Mouse (Mus musculus) retina, adult 2 months (tissue): Measurements from ENCODE around the gene Kndc1.

Experiments used
- DNase-seq: peaks from one replicate; pipeline ENCODE4 v3.0.0-alpha.2; 2012; ENCODE audit warnings: low read depth, low spot score

Kndc1 gene

DNA sequence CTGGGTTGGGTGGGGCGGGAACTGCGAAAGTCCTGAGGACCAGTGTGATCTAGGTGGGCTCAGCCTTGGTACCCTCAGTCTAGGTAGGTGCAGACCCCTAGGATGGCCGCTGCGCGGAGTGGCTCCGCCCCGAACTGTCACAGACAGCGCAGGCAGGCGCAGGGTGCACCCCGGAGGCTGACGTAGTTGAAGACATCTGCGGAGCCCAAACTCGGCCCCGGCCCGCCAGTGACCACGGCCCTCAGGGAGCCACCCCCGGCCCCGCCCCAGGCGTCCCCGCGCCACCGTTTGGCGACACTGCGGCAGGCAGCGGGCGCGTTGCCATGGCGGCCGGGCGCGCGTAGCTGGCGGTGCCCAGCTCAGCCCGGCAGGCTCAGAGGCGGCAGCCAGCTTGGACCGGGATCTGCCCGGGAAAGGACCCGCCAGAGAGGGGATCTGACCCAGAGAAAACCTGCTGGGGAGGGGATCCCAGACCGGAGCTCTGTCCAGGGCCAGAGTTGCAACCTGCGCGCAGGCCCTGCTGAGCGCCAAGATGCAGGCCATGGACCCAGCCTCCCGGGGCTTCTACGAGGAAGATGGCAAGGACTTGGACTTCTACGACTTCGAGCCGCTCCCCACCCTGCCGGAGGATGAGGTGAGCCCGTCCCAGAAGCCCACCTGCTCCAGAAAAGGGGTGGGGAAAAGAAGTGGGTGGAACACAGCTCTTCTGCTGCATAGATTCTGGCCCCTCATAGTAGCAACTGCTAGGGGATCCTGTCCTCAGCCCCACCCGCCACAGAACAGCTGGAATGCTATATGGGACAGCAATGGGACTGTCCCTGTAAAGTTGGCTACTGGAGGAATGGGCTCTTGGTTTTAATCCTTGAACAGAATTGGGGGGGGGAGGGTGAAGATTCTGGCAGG is at the start of gene Kndc1:
TSS of gene Kndc1 (plus strand) at position 42 of the 903 bp plus-strand sequence.
- DNase-seq: no peak

DNA sequence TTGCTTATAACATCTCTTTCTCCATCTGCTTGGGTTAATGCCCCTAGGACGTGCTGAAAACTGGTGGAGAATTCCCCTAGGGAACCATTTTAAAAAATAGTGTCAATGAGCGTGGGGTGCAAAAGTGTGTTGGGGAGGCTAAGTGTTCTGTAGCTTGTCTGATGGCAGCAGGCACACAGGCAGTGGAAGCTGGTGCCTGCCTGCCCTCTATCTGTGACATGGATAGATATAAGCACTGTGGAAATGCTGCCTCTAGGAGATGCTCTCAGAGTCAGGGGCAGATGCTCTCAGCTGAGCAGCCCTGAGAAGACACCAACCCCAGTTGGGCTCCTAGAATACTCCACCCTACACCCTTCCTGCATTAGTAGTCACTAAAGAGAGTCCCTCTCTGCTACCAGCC is 49.4 kb upstream of the Kndc1 start:
- DNase-seq: no peak

DNA sequence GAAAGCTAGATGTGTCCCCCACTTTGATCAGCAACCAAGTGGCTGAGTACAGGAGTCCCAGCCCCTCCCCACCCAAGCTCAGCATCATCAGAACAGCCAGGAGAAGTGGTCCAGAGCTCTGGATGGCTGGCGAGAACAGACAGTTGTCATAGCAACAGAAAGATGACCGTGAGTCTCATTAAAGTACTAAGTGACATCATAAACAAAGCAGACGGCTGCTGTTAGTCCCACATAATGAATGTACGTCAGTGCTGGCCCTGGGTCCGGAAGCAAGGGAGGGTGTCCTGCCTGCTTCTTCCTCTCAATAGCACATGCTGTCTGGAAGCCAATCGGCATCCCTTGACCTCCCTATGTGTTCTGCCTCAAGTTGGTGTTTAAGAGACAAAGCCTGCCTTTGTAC is 44.3 kb upstream of the Kndc1 start:
- no peak for DNase-seq

DNA sequence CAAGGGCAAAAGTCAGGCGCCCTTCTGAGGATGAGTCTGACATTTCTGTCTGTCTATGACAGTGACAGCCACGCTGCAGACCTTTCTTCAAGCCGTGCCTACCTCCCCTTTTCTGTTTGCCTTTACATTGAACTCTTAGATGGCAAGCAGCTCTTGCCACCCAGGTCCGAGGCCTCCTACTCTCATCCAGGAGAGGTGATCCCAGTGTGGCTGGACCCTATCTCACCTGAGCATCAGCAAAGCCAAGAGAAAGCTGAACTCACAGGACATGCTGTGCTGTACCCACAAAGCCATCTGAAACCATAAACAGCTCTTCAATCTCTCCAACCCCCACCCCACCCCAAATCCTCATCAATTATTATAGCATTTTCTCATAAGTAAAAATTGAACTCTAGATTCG is 43.8 kb upstream of the Kndc1 start:
- DNase-seq: no peak

DNA sequence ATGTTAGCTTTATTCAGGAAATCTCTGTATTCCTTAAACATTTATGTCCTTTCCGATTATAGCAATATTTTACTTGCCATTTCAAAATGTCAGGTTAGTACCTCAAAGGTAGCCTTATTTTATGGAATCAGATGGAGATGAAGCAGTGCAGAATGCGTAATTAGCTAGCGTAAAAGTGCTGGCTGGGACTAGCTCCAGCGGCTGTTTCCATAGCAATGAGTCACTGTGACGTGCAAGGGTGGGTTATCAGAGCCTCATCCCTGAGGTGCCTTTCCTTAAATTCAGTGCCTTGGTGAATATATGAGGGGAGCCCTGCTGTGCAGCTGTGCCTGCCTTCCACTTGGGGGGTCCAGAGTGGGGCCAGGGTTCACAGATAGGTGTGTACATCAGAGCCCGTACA is 43.4 kb upstream of the Kndc1 start:
- no peak for DNase-seq

DNA sequence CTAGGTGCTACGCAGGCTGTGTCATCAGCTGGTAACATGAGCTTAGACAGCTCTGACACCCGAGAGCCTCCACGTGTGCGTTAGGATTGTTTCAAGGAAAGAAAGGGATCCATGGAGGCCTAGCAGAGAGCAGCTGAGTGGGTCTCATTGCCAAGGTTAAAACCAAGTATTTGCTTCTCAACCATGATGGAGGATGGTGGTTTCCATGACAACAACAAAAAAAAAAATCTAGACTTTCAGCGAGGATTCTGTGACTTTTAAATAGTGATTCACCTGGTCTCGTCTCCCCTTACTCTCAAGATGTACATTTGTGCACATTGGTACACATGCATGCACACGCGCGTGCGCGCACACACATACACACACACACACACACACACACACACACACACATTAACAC is 39.2 kb upstream of the Kndc1 start:
- DNase-seq: no peak

DNA sequence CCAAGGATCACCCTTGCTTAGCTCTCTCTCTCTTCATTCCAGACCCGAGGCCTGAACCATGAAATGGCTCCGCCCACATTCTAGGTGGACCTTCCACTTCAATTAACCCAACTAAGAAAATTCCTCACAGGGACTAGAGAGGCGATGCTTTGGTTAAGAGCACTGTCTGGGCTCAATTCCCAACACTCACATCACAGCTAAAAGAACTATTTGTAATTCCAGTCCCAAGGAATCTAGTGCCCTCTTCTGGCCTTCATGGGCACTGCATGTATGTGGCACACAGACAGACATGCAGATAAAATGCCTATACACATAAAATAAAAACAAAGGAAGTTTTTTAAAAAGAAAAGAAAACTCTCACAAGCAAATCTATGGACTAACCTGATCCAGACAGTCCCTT is 33.1 kb upstream of the Kndc1 start:
- DNase-seq: peak; percentile 37

DNA sequence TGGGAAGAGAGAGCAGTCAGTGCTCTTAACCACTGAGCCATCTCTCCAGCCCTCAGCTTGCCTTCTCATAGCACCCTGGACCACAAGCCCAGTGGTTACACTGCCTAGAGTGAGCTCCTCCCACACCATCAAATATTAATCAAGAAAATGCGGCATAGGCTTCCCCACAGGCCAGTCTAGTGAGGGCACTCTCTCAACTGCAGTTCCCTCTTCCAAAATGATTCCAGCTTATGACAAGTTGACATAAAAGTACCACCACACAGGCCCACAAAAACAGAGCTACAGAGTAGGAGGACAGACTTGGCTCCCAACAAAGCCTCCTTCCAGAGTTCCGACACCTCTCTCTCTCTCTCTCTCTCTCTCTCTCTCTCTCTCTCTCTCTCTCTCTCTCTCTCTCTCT is 31.4 kb upstream of the Kndc1 start:
- DNase-seq: no peak

DNA sequence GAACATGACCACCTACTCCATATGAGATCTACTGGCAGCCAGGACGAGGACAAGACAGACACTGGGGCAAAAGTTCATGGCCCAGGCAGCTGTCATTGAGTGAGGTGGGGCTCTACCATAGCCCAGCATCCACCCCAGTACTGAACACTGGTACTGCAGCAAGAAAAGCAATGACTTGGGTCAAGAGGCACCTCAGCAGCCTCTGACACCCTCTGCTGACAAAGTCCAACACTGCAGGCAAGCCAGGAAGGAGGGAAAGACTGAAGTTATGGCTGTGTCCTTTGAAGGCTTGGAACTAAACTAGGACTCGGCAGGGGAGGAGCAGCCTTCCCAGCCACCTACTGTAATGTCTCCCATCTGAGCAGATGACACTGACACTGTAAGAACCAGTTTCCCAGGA is 30.2 kb upstream of the Kndc1 start:
- DNase-seq: no peak

DNA sequence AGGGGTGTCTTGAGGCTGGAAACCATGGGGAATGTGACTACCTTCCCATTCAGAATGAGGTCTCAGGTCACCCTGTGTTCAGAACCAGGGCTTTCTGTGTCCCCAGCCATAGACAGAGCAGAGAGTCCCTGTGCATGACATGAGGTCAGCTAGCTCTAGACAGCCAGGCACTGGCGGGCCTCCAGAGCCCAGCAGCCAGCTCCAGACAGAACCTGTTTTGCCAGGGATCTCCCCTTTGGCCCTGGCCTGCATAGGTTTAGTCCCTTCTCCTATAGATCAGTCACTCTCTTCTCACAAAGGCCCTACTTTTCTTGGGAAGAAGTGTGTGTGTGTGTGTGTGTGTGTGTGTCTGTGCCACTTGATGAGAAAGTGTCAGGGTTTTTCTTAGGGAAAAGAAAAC is 29.6 kb upstream of the Kndc1 start:
- no peak for DNase-seq

DNA sequence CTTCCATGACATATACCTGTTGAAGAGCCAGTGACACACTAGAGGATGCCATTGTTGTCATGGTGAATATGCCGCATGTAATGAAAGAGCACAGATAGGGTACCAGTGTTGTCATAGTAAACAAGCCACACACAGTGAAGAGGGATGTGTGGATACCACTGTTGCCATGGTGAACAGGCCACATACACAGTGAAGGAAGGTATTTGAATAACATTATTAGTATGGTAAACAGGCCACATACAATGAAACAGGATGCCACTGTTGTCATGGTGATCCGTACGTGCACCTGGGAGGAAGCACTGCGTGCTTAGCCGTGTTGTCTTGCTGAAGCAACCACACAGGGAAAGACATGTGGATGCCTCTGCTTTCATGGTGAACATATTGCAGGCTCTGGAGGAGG is 23.5 kb upstream of the Kndc1 start:
- DNase-seq: no peak

DNA sequence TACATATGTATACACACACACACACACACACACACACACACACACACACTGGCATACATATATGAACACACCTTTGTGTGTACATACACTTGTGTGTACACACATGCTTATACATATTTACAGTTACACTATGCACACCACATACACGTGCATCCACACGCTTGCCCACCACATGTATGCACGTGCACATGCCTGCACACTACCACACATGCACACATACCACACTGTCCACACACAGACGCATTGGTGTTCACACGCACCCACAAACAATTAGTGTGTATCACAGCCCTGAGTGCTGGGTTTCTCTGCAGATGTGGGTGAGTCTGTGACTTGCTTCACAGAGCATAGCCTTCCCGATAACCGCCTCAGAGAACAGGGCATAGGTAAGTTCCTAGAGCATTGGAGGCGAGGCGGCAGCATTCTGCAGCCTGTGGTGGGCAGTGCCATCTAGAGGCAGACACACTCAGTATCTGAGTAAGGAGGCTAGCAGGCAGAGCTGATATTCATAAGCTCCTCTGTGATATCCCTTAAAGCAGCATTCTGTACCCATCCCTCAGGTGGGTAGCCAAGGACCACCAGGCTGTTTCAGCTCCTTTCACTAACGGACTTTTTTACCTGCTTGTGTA is 17.2 kb upstream of the Kndc1 start:
- DNase-seq: peak; percentile 13

DNA sequence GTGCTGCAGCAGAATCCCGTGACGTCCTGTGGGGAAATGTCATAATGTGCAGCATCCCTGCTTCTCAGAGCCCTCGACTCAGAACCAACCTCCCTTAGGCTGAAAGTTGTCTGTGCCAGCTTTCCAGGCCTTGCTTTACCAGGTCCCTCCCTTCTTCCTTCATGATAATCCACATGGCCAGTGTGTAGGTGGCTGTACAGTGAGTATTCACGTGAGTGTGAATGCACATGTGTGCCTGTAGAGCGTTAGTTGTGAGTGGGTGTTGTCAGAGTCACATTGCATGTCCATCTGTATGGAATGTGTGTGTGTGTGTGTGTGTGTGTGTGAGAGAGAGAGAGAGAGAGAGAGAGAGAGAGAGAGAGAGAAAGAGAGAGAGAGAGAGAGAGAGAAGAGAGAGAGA is 16.4 kb upstream of the Kndc1 start:
- DNase-seq: no peak

DNA sequence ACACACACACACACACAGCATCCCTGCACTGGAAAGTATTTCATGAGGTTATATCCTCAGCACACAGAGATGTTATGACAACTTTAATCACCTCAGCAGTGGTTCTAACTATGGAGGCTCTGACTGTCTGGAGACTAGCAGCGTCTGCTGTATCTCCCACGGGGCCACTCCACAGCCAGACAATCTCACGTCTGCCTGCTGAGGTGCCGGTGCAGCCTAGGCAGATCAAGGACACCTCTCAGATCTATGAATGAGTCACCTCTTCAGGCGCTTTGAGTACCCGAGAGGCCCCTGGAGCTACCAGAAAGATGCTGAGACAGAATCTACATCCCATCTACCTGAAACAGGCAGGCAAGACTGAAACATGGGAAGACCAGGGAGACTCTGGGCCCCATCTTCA is 15.9 kb upstream of the Kndc1 start:
- DNase-seq: no peak

DNA sequence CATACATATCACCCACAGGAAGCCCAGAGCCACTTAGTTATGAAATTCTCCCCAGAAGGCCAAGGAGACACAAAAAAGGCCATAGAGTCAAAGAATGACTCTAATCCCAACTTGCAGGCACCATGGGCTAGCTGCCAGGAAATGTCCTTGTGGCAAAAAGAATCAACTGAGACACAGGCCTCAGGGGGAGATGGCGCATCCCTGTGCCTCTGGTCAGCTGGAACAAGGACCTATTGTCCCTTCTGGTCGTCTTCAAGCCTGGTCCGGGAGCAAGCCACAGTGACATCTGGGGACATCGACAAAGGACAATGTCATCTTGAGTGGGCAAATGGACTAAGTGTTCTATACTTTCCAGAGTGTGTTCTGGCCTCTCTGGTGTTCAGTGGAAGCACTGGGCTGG is 11.0 kb upstream of the Kndc1 start:
- DNase-seq: no peak

DNA sequence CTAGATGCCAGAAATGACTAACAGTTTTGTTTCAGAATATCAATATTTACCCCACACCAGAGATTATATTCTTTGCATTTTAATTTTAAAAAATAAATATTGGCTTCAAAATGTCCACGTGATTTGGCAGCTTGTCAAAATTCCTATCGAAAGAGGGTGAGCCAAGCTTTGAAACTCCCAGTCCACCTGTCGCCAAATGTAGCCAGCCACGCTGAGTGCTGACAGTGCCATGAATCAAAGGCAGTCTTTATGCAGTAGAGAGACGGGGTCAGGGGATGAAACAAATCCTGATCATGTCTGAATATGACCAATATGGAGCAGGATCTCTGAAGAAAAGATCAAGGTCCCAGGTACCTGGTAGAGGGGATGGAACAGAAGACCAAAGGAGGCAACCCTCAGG is 2.7 kb upstream of the Kndc1 start:
- DNase-seq: no peak

DNA sequence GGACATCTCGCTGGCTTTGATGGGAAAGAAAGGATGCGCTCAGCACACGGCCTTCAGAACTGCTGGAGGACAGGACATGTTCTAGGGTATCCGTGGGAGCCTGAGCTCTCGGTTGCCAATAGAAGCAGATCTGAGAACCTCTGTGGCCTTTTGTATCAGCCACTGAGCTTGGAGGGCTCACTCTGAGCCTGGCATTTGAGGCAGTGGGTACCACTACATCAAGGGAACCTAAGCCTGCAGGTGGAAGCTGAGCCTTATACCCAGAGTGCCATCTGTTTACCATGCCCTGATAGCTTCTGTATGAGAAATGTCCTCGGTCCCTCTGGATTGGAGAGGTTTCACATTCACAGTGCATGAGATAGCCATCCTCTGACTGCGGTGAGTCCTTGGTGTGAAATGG is 1.8 kb downstream of the Kndc1 start:
- no peak for DNase-seq

DNA sequence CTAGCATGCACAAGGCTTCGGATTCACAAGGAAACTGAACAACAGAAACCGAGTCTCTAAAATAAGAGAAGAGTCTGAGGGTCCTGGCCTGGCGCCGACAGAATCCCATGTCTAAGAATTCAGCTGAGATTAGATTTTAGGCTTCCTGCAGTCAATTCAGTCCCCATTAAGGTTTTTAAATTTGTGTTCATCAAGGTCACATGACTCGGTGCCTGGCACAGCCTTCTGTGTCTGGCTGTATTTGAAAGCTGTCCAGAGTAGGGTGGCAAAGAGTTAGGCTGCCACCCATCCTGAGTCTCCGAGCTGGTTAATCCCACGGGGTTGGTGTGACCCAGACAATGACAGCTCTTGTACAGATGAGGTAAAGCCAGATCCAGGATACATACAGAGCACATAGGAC is 2.3 kb downstream of the Kndc1 start:
- no peak for DNase-seq

DNA sequence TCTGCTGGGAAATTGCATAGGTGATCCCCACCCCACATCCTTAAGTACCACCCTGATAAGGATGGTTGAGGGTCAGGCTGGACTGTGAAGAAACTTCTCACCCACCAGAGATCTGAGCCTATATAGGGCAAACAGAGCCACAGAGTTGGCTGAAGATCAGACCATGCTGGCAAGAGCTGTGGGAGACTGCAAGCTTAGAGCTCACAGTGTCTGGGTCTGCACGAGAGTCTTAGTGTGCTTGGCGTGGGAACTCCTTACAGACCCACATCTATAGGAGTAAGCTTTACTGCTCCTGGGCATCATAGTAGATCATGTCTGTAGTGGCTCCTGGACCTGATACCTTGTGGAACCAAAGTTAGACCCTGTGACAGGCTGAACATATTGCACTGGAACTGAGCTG is 4.1 kb downstream of the Kndc1 start:
- DNase-seq: no peak

DNA sequence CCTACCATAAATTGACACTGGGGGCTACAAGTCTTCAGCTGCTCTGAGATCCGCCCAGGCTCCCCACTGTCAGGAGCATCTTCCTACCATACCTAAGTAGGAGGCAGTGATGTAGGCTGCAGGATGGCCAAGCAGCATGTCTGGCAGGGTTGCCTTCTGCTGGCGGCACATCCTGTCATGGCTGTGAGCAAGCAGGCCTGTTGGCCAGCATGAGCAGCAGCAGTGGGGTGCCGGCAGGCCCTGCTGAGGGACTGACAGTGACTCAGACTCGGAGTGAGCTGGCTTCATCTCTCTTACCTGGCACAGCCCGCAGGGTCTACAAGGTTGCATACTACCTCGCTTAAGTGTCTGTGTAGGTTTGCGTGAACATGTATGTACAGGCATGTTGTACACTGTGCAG is 5.0 kb downstream of the Kndc1 start:
- DNase-seq: no peak

DNA sequence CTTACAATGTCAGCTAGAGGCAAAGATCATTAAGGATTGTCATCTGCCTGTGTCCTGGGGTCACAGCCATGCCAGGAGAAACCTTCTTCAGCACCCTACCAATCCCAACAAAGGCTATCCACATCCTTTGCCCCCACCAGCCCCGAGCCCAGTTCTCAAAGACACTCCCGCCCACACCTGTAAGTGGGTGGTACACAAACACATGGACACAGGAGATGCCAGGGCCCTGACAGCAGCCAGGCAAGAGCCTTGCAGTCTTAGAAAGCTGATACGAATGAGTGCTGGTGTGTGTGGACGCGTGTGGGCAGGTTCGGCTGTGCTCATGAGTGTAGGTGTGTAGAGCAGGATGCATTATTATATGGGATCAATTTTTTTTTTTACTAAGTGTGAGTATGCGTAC is 6.0 kb downstream of the Kndc1 start:
- no peak for DNase-seq

DNA sequence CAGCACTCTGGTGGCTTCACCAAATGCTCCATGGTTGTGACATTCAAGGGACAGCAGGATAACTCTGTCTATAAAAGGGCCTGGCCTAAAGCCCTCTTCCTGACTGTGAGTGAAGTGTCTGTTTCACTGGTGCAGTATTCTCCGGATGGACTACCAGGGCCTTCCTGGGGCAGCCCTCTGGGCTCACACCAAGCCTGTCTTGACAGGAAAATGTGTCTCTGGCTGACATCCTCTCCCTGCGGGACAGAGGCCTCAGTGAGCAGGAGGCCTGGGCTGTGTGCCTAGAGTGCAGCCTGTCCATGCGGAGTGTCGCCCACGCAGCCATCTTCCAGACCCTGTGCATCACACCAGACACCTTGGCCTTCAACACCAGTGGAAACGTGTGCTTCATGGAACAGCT is 6.4 kb downstream of the Kndc1 start:
- no peak for DNase-seq

DNA sequence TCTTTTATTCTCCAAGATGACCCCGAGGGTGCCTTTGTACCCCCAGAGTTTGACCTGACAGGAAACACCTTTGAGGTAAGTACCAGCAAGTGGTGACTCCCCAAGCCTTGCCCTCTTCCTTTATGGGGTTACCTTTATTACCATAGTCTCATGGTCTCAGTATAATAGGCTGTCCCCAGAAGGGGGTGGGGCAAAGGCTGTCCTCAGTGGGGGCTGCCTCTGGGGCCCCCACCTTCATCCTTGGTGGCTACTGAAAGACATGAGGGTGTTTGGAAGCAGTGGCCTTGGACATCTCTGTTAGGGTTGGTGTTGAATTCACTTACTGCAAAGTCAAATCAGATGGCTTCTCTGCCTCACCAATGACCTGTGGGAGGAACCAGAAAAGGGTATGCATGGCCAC is 7.5 kb downstream of the Kndc1 start:
- DNase-seq: no peak
